Mouse (Mus musculus) megakaryocyte, embryonic 14.5 days (primary cell): ENCODE measurements around the gene Tas2r130.

Source experiments
- FLI1 ChIP-seq: IDR thresholded peaks from 2 replicates; pipeline ENCODE4 v1.6.1; 2012; ENCODE audit warnings: low read length, inconsistent platforms, mixed read lengths
- GATA1 ChIP-seq: IDR thresholded peaks from 3 replicates; pipeline ENCODE4 v1.6.1; 2012; ENCODE audit warnings: mixed read lengths, low read length, inconsistent platforms, borderline replicate concordance

GRCm38 (mm10) chr6:131630812-131631211 lies at the start of gene Tas2r130:
- TF ChIP-seq GATA1 (no peak), FLI1 (no peak)
